Mouse (Mus musculus) thymus, adult 2 months (tissue): ENCODE results near the gene Hrh2.

Experiments
- CTCF ChIP-seq: fragments of 200-500 bp; IDR thresholded peaks from 2 replicates; pipeline ENCODE4 v1.5.1; 2012; ENCODE audit warnings: mild to moderate bottlenecking, control low read depth, low read length, moderate library complexity, borderline replicate concordance; ENCODE audit not compliant: control insufficient read depth, poor library complexity, insufficient read depth; ENCODE audit errors: extremely low read depth
- POLR2A ChIP-seq: fragments of 200-500 bp; IDR thresholded peaks from 2 replicates; pipeline ENCODE4 v1.6.1; 2012; ENCODE audit warnings: mild to moderate bottlenecking, low read length, control low read depth, moderate library complexity; ENCODE audit not compliant: control insufficient read depth, poor library complexity, insufficient read depth; ENCODE audit errors: extremely low read depth

- TF ChIP-seq POLR2A = no peak
- no peak for TF ChIP-seq CTCF
Measured at GRCm38 (mm10) chr13:54221631-54222179, 29.8 kb downstream of the Hrh2 start.
